Mouse (Mus musculus): ENCODE results near the gene Capn15.

Gene Capn15

GRCm38 (mm10) chr17:25993489-25993888 is 7.9 kb upstream of the Capn15 start:
- DNase-seq (ENCODE audit: low spot score) = no peak

GRCm38 (mm10) chr17:25992274-25992673 is 6.7 kb upstream of the Capn15 start:
- no peak for DNase-seq (ENCODE audit: low spot score)

GRCm38 (mm10) chr17:25990331-25990730 is 4.7 kb upstream of the Capn15 start:
- no peak for DNase-seq (ENCODE audit: low spot score)

- no peak for DNase-seq (ENCODE audit: low spot score)
Observed at GRCm38 (mm10) chr17:25984556-25985305, 865 bp downstream of the Capn15 start.

- no peak for DNase-seq (ENCODE audit: low spot score)
Observed at GRCm38 (mm10) chr17:25984066-25984465, 1.5 kb downstream of the Capn15 start.

- no peak for DNase-seq (ENCODE audit: low spot score)
Observed at GRCm38 (mm10) chr17:25982913-25983312, 2.7 kb downstream of the Capn15 start.

- no peak for DNase-seq (ENCODE audit: low spot score)
Observed at GRCm38 (mm10) chr17:25980854-25981253, 4.7 kb downstream of the Capn15 start.

- no peak for DNase-seq (ENCODE audit: low spot score)
Observed at GRCm38 (mm10) chr17:25979829-25980738, 5.5 kb downstream of the Capn15 start.

- DNase-seq (ENCODE audit: low spot score) = no peak
Observed at GRCm38 (mm10) chr17:25970954-25971707, 14.5 kb downstream of the Capn15 start.

- DNase-seq (ENCODE audit: low spot score) = no peak
Observed at GRCm38 (mm10) chr17:25970448-25970847, 15.1 kb downstream of the Capn15 start.

GRCm38 (mm10) chr17:25968176-25968575 is 17.4 kb downstream of the Capn15 start:
- no peak for DNase-seq (ENCODE audit: low spot score)

- DNase-seq (ENCODE audit: low spot score) = no peak
Observed at GRCm38 (mm10) chr17:25967652-25968051, 17.9 kb downstream of the Capn15 start.

GRCm38 (mm10) chr17:25964271-25964670 is 21.3 kb downstream of the Capn15 start:
- no peak for DNase-seq (ENCODE audit: low spot score)

GRCm38 (mm10) chr17:25962413-25962905 is 23.1 kb downstream of the Capn15 start:
- DNase-seq (ENCODE audit: low spot score) = no peak

- no peak for DNase-seq (ENCODE audit: low spot score)
Observed at GRCm38 (mm10) chr17:25961566-25961965, 24.0 kb downstream of the Capn15 start.

- no peak for DNase-seq (ENCODE audit: low spot score)
Observed at GRCm38 (mm10) chr17:25959630-25960467, 25.7 kb downstream of the Capn15 start.

- no peak for DNase-seq (ENCODE audit: low spot score)
Observed at GRCm38 (mm10) chr17:25958771-25959494, 26.7 kb downstream of the Capn15 start.

GRCm38 (mm10) chr17:25957586-25958051 is 28.0 kb downstream of the Capn15 start:
- DNase-seq (ENCODE audit: low spot score) = no peak

GRCm38 (mm10) chr17:25956631-25957030 is 29.0 kb downstream of the Capn15 start:
- no peak for DNase-seq (ENCODE audit: low spot score)

GRCm38 (mm10) chr17:25956201-25956600 is 29.4 kb downstream of the Capn15 start:
- DNase-seq (ENCODE audit: low spot score) = no peak

Data from layer of hippocampus, adult 11-12 months (tissue).